Mouse (Mus musculus) adrenal gland, postnatal 36 days (tissue): ENCODE measurements around the gene Rnf182. TPM values are rescaled to one million over a fixed set of nuclear protein-coding genes. Genes with fewer than 3 reads are reported as not detected.

Experiments
- DNase-seq, 2 experiments: peaks; one replicate each; pipeline ENCODE4 v3.0.0; 2021; ENCODE audit warnings: mixed read lengths in 1 of 2
- total RNA-seq, 2 experiments: library from RNA; stranded (reverse); gene quantifications; 2 replicates each; pipeline ENCODE4 v1.2.3; 2021

Rnf182 gene
- total RNA-seq, 2 experiments from 2014 or later: 0.33 to 1.7 TPM

GRCm38 (mm10) chr13:43612040-43612439 lies 3.5 kb upstream of the Rnf182 start:
- no peak for DNase-seq

GRCm38 (mm10) chr13:43614667-43615066 lies 843 bp upstream of the Rnf182 start:
- DNase-seq: no peak

- no peak for DNase-seq
These were observed 325 bp upstream of the Rnf182 start for GRCm38 (mm10) chr13:43615194-43615576.

GRCm38 (mm10) chr13:43616551-43616950 lies 1.0 kb downstream of the Rnf182 start:
- no peak for DNase-seq

GRCm38 (mm10) chr13:43619550-43620175 lies 4.2 kb downstream of the Rnf182 start:
- DNase-seq: no peak

GRCm38 (mm10) chr13:43627922-43628321 lies 12.4 kb downstream of the Rnf182 start:
- no peak for DNase-seq

- peak; percentile 72 to 75 for DNase-seq
These were observed 14.3 kb downstream of the Rnf182 start for GRCm38 (mm10) chr13:43629785-43630184.

GRCm38 (mm10) chr13:43631266-43631665 lies 15.8 kb downstream of the Rnf182 start:
- no peak for DNase-seq

GRCm38 (mm10) chr13:43633024-43633423 lies 17.5 kb downstream of the Rnf182 start:
- DNase-seq: no peak

- no peak for DNase-seq
These were observed 22.2 kb downstream of the Rnf182 start for GRCm38 (mm10) chr13:43637720-43638119.

- DNase-seq: no peak
These were observed 29.5 kb downstream of the Rnf182 start for GRCm38 (mm10) chr13:43644991-43645390.

- no peak for DNase-seq
These were observed 33.0 kb downstream of the Rnf182 start for GRCm38 (mm10) chr13:43648556-43648955.

- DNase-seq: no peak
These were observed 35.8 kb downstream of the Rnf182 start for GRCm38 (mm10) chr13:43651277-43651676.

- peak; percentile 17 to 28 for DNase-seq
These were observed 38.6 kb downstream of the Rnf182 start for GRCm38 (mm10) chr13:43654091-43654490.

- no peak for DNase-seq
These were observed 47.7 kb downstream of the Rnf182 start for GRCm38 (mm10) chr13:43663225-43663624.

- DNase-seq: no peak
These were observed 50.6 kb downstream of the Rnf182 start for GRCm38 (mm10) chr13:43666130-43666529.

GRCm38 (mm10) chr13:43666920-43667319 lies 51.4 kb downstream of the Rnf182 start:
- DNase-seq: no peak

- no peak for DNase-seq
These were observed 61.8 kb downstream of the Rnf182 start for GRCm38 (mm10) chr13:43677159-43677882.

- no peak for DNase-seq
These were observed 62.4 kb downstream of the Rnf182 start for GRCm38 (mm10) chr13:43677883-43678244.

- DNase-seq: peak; percentile 34 to 43
These were observed 69.0 kb downstream of the Rnf182 start for GRCm38 (mm10) chr13:43684499-43684994.

- no peak for DNase-seq
These were observed 72.6 kb downstream of the Rnf182 start for GRCm38 (mm10) chr13:43688065-43688464.

- DNase-seq: no peak
These were observed 76.2 kb downstream of the Rnf182 start for GRCm38 (mm10) chr13:43691755-43692154.

- DNase-seq: peak in 1 of 2 experiments; percentile 13
These were observed 80.0 kb downstream of the Rnf182 start for GRCm38 (mm10) chr13:43695521-43695920.

GRCm38 (mm10) chr13:43696011-43696410 lies 80.5 kb downstream of the Rnf182 start:
- DNase-seq: no peak
